Mouse (Mus musculus): ENCODE data around the gene Olfr1090. TPM values are rescaled to one million over a fixed set of nuclear protein-coding genes. Genes with fewer than 3 reads are reported as not detected.

Olfr1090 gene
- not detected in 2 replicates for polyA plus RNA-seq (2021; fragmentation: Nextera tagmentation)
- long read RNA-seq, experiment 1, result 0 reads
- long read RNA-seq, experiment 2, result 0 reads

GRCm38 (mm10) chr2:86758893-86759292 lies at the start of gene Olfr1090:
TSS of gene Olfr1090 (minus strand) at chr2:86758993.

GRCm38 (mm10) chr2:86782179-86782578 lies 23.4 kb upstream of the Olfr1090 start, which contains the start of gene Olfr1093:
TSS of gene Olfr1093 (plus strand) at chr2:86782479.

GRCm38 (mm10) chr2:86733601-86734000 lies 25.2 kb downstream of the Olfr1090 start, which contains the start of gene Olfr1089:
TSS of gene Olfr1089 (minus strand) at chr2:86733701.

Other genes with a start within 250 kb of the Olfr1090 start
- gene Olfr1079, start 216.5 kb downstream of the Olfr1090 start, polyA plus RNA-seq (2021; fragmentation: Nextera tagmentation), result not detected in 2 replicates
- not detected in 2 replicates for gene Olfr1080, start 200.8 kb downstream of the Olfr1090 start, polyA plus RNA-seq (2021; fragmentation: Nextera tagmentation)
- not detected in 2 replicates for gene Olfr1082, start 160.0 kb downstream of the Olfr1090 start, polyA plus RNA-seq (2021; fragmentation: Nextera tagmentation)
- not detected in 2 replicates for gene Olfr1084, start 119.3 kb downstream of the Olfr1090 start, polyA plus RNA-seq (2021; fragmentation: Nextera tagmentation)
- gene Olfr1085, start 97.0 kb downstream of the Olfr1090 start, polyA plus RNA-seq (2021; fragmentation: Nextera tagmentation), result not detected in 2 replicates
- gene Olfr1086, start 78.9 kb downstream of the Olfr1090 start, polyA plus RNA-seq (2021; fragmentation: Nextera tagmentation), result not detected in 2 replicates
- gene Olfr1087, start 60.6 kb downstream of the Olfr1090 start, polyA plus RNA-seq (2021; fragmentation: Nextera tagmentation), result not detected in 2 replicates
- gene Olfr1089, start 25.3 kb downstream of the Olfr1090 start, polyA plus RNA-seq (2021; fragmentation: Nextera tagmentation), result not detected in 2 replicates
- not detected in 2 replicates for gene Olfr1093, start 23.5 kb upstream of the Olfr1090 start, polyA plus RNA-seq (2021; fragmentation: Nextera tagmentation)
- not detected in 2 replicates for gene Olfr141, start 51.0 kb upstream of the Olfr1090 start, polyA plus RNA-seq (2021; fragmentation: Nextera tagmentation)
- gene Olfr1094, start 65.7 kb upstream of the Olfr1090 start, polyA plus RNA-seq (2021; fragmentation: Nextera tagmentation), result not detected in 2 replicates
- gene Olfr1095, start 92.7 kb upstream of the Olfr1090 start, polyA plus RNA-seq (2021; fragmentation: Nextera tagmentation), result not detected in 2 replicates
- gene Gm13723, start 115.8 kb upstream of the Olfr1090 start, polyA plus RNA-seq (2021; fragmentation: Nextera tagmentation), result not detected in 2 replicates
- gene Olfr1097, start 133.2 kb upstream of the Olfr1090 start, polyA plus RNA-seq (2021; fragmentation: Nextera tagmentation), result not detected in 2 replicates
- gene Olfr1098, start 165.6 kb upstream of the Olfr1090 start, polyA plus RNA-seq (2021; fragmentation: Nextera tagmentation), result not detected in 2 replicates
- gene Olfr1099, start 201.7 kb upstream of the Olfr1090 start, polyA plus RNA-seq (2021; fragmentation: Nextera tagmentation), result not detected in 2 replicates
- gene Olfr1100, start 221.0 kb upstream of the Olfr1090 start, polyA plus RNA-seq (2021; fragmentation: Nextera tagmentation), result not detected in 2 replicates
- not detected in 2 replicates for gene Olfr1101, start 232.2 kb upstream of the Olfr1090 start, polyA plus RNA-seq (2021; fragmentation: Nextera tagmentation)
- not detected in 2 replicates for gene Olfr1102, start 239.4 kb upstream of the Olfr1090 start, polyA plus RNA-seq (2021; fragmentation: Nextera tagmentation)